In genomic region chr1:153532896-153533295, GRCm38 (mm10) we compare ENCODE assay signal across 8 mouse cellular contexts. TPM values are rescaled to one million over a fixed set of nuclear protein-coding genes. Genes with fewer than 3 reads are reported as not detected.
DNase-seq lines count a peak whose midpoint lies in the region; ATAC-seq lines count a peak whose summit lies in the region.
"Not testable (repeated sequence)": the region's sequence is repeated elsewhere in the genome, so short reads cannot be mapped to it uniquely, and the experiment has no call there.

No protein-coding gene starts in this region.

- peaks cover 12% of the 10 kb centered on the region for H3K4me1 ChIP-seq in embryonic facial prominence, embryonic 13.5 days
- peaks cover 12% of the 10 kb centered on the region for H3K4me1 ChIP-seq in forebrain, embryonic 15.5 days
- peaks cover 27% of the 10 kb centered on the region for H3K4me1 ChIP-seq in hindbrain, embryonic 10.5 days (replicated peaks)
- peaks cover 13% of the 10 kb centered on the region for H3K4me1 ChIP-seq in intestine, embryonic 14.5 days (replicated peaks; ENCODE audit: control insufficient read depth, insufficient read depth, low read length)
- H3K4me1 ChIP-seq in limb, embryonic 12.5 days (replicated peaks): peaks cover 11% of the 10 kb centered on the region; the same call in 1 of the 2 replicates
- H3K4me1 ChIP-seq in midbrain, embryonic 11.5 days (ENCODE audit: control insufficient read depth, insufficient read depth, low read length): peaks cover 15% of the 10 kb centered on the region
- H3K4me1 ChIP-seq in neural tube, embryonic 14.5 days (ENCODE audit: control insufficient read depth, insufficient read depth, low read length): not testable (repeated sequence)

- H3K36me3 ChIP-seq in embryonic facial prominence, embryonic 13.5 days; forebrain, embryonic 15.5 days; hindbrain, embryonic 10.5 days; intestine, embryonic 14.5 days (ENCODE audit: control insufficient read depth, insufficient read depth, low read length); limb, embryonic 12.5 days; midbrain, embryonic 11.5 days (ENCODE audit: control insufficient read depth, insufficient read depth, low read length); neural tube, embryonic 14.5 days (ENCODE audit: control insufficient read depth, insufficient read depth, low read length): not testable (repeated sequence)

- H3K27ac ChIP-seq in embryonic facial prominence, embryonic 13.5 days: peak overlapping the region; percentile 67; the same call in 1 of the 2 replicates
- H3K27ac ChIP-seq in forebrain, embryonic 15.5 days (replicated peaks): peak overlapping the region; percentile 70
- peak overlapping the region; percentile 96 for H3K27ac ChIP-seq in hindbrain, embryonic 10.5 days
- H3K27ac ChIP-seq in intestine, embryonic 14.5 days (ENCODE audit: low read depth): peak overlapping the region; percentile 70; the same call in 1 of the 2 replicates
- H3K27ac ChIP-seq in limb, embryonic 12.5 days: peak overlapping the region; percentile 85; the same call in 1 of the 2 replicates
- H3K27ac ChIP-seq in midbrain, embryonic 11.5 days (ENCODE audit: low read depth, low read length): peak overlapping the region; percentile 80
- H3K27ac ChIP-seq in neural tube, embryonic 14.5 days (ENCODE audit: low read depth, low read length): peak overlapping the region; percentile 66; the same call in 1 of the 2 replicates

- H3K27me3 ChIP-seq in embryonic facial prominence, embryonic 13.5 days; forebrain, embryonic 15.5 days; hindbrain, embryonic 10.5 days (ENCODE audit: insufficient read depth, poor library complexity, severe bottlenecking); intestine, embryonic 14.5 days (replicated peaks; ENCODE audit: control insufficient read depth, insufficient read depth, low read length); limb, embryonic 12.5 days; midbrain, embryonic 11.5 days (ENCODE audit: control insufficient read depth, insufficient read depth, low read length); neural tube, embryonic 14.5 days (ENCODE audit: control insufficient read depth, insufficient read depth, low read length): not testable (repeated sequence)

- not testable (repeated sequence) for H3K9ac ChIP-seq in embryonic facial prominence, embryonic 13.5 days; forebrain, embryonic 15.5 days (replicated peaks); intestine, embryonic 14.5 days (ENCODE audit: low read length); limb, embryonic 12.5 days (replicated peaks); neural tube, embryonic 14.5 days (replicated peaks; ENCODE audit: low read depth, low read length)
- H3K9ac ChIP-seq in midbrain, embryonic 11.5 days (ENCODE audit: low read length): peak overlapping the region; percentile 61

- not testable (repeated sequence) for H3K9me3 ChIP-seq in embryonic facial prominence, embryonic 13.5 days; forebrain, embryonic 15.5 days; hindbrain, embryonic 10.5 days; intestine, embryonic 14.5 days (ENCODE audit: control insufficient read depth, low read length); limb, embryonic 12.5 days; midbrain, embryonic 11.5 days (ENCODE audit: control insufficient read depth, low read length); neural tube, embryonic 14.5 days (ENCODE audit: control insufficient read depth, low read length)

- H3K4me2 ChIP-seq in embryonic facial prominence, embryonic 13.5 days; forebrain, embryonic 15.5 days (replicated peaks); intestine, embryonic 14.5 days (ENCODE audit: low read length); limb, embryonic 12.5 days; neural tube, embryonic 14.5 days (ENCODE audit: low read depth, low read length): not testable (repeated sequence)
- peak overlapping the region; percentile 24; the same call in 1 of the 2 replicates for H3K4me2 ChIP-seq in midbrain, embryonic 11.5 days

- WGBS in embryonic facial prominence, embryonic 13.5 days: 92% methylated on average over 3 of the region's 3 CpGs
- 90% methylated on average over 3 of the region's 3 CpGs for WGBS in forebrain, embryonic 15.5 days
- 87% methylated on average over 3 of the region's 3 CpGs for WGBS in hindbrain, embryonic 10.5 days
- 92% methylated on average over 3 of the region's 3 CpGs for WGBS in intestine, embryonic 14.5 days
- 89% methylated on average over 3 of the region's 3 CpGs for WGBS in limb, embryonic 12.5 days
- WGBS in midbrain, embryonic 11.5 days: 85% methylated on average over 3 of the region's 3 CpGs
- WGBS in neural tube, embryonic 14.5 days: 90% methylated on average over 3 of the region's 3 CpGs

- not testable (repeated sequence) for H3K4me3 ChIP-seq in embryonic facial prominence, embryonic 13.5 days; forebrain, embryonic 15.5 days; hindbrain, embryonic 10.5 days; intestine, embryonic 14.5 days (ENCODE audit: low read depth, low read length); limb, embryonic 12.5 days (replicated peaks); midbrain, embryonic 11.5 days (ENCODE audit: low read depth, low read length); neural tube, embryonic 14.5 days (ENCODE audit: low read depth, low read length)

- peak; percentile 93 for DNase-seq in R1 (ENCODE audit: low read depth, low spot score)
- DNase-seq in hindbrain, embryonic 10.5 days (ENCODE audit: low spot score); intestine, embryonic 14.5 days (ENCODE audit: low spot score); midbrain, embryonic 11.5 days (ENCODE audit: low spot score, missing footprints): not testable (repeated sequence)

- ATAC-seq in embryonic facial prominence, embryonic 13.5 days (ENCODE audit: insufficient number of reproducible peaks, insufficient read depth, low FRiP score, low TSS enrichment, low read depth); forebrain, embryonic 15.5 days (replicated peaks); intestine, embryonic 14.5 days (replicated peaks; ENCODE audit: low FRiP score, low TSS enrichment, low read depth); limb, embryonic 12.5 days (ENCODE audit: insufficient number of reproducible peaks, insufficient read depth, low FRiP score, low TSS enrichment, low read depth); midbrain, embryonic 11.5 days (ENCODE audit: low FRiP score); neural tube, embryonic 14.5 days (ENCODE audit: low read depth): not testable (repeated sequence)

RNA-seq across cellular contexts. Expression of gene Npl, which starts 16.9 kb away (rescaled TPM):
- polyA plus RNA-seq in embryonic facial prominence, embryonic 13.5 days (2015; fragmentation: Nextera tagmentation; extraction: Ambion mirVana): 11.2 and 11.3 TPM in 2 replicates
- polyA plus RNA-seq in forebrain, embryonic 15.5 days (2015; fragmentation: Nextera tagmentation; extraction: Ambion mirVana): 7.2 and 8.2 TPM in 2 replicates
- 15.5 and 17.8 TPM in 2 replicates for polyA plus RNA-seq in hindbrain, embryonic 10.5 days (2016; fragmentation: Nextera tagmentation; extraction: Ambion mirVana)
- polyA plus RNA-seq in intestine, embryonic 14.5 days (2014; fragmentation: Nextera tagmentation; extraction: Ambion mirVana): 8.3 and 9.0 TPM in 2 replicates
- 5.3 and 6.1 TPM in 2 replicates for polyA plus RNA-seq in limb, embryonic 12.5 days (2016; fragmentation: Nextera tagmentation; extraction: Ambion mirVana)
- polyA plus RNA-seq in midbrain, embryonic 11.5 days (2014; fragmentation: Nextera tagmentation; extraction: Ambion mirVana): 20.5 and 23.6 TPM in 2 replicates
- 14.4 and 16.3 TPM in 2 replicates for polyA plus RNA-seq in neural tube, embryonic 14.5 days (2014; fragmentation: Nextera tagmentation; extraction: Ambion mirVana)

RNA-seq across cellular contexts. Expression of gene Dhx9, which starts 45.4 kb away (rescaled TPM):
- 46.8 and 49.0 TPM in 2 replicates for polyA plus RNA-seq in embryonic facial prominence, embryonic 13.5 days (2015; fragmentation: Nextera tagmentation; extraction: Ambion mirVana)
- polyA plus RNA-seq in forebrain, embryonic 15.5 days (2015; fragmentation: Nextera tagmentation; extraction: Ambion mirVana): 37.4 and 39.1 TPM in 2 replicates
- 31.1 and 42.1 TPM in 2 replicates for polyA plus RNA-seq in hindbrain, embryonic 10.5 days (2016; fragmentation: Nextera tagmentation; extraction: Ambion mirVana)
- 25.5 and 25.8 TPM in 2 replicates for polyA plus RNA-seq in intestine, embryonic 14.5 days (2014; fragmentation: Nextera tagmentation; extraction: Ambion mirVana)
- 49.6 and 57.0 TPM in 2 replicates for polyA plus RNA-seq in limb, embryonic 12.5 days (2016; fragmentation: Nextera tagmentation; extraction: Ambion mirVana)
- polyA plus RNA-seq in midbrain, embryonic 11.5 days (2014; fragmentation: Nextera tagmentation; extraction: Ambion mirVana): 27.0 and 35.6 TPM in 2 replicates
- 26.5 and 41.2 TPM in 2 replicates for polyA plus RNA-seq in neural tube, embryonic 14.5 days (2014; fragmentation: Nextera tagmentation; extraction: Ambion mirVana)
